Mouse (Mus musculus) left cerebral cortex, postnatal 25 days (tissue): Measurements from ENCODE around the gene Retnla. TPM values are rescaled to one million over a fixed set of nuclear protein-coding genes. Genes with fewer than 3 reads are reported as not detected.
"Not testable (repeated sequence)": the region's sequence is repeated elsewhere in the genome, so short reads cannot be mapped to it uniquely, and the experiment has no call there.

ENCODE experiments used
- DNase-seq, 2 experiments: peaks; one replicate each; pipeline ENCODE4 v3.0.0; 2022; ENCODE audit warnings: low spot score in 2 of 2, mixed read lengths in 1 of 2
- intact Hi-C: fragments of 180-260 bp; cut with DNase I; formaldehyde crosslinking; loops from one replicate; pipeline ENCODE4 v1.15.1; 2025
- total RNA-seq, 2 experiments: library from RNA; stranded (reverse); gene quantifications; 2 replicates each; pipeline ENCODE4 v1.2.3; 2021

Gene Retnla
- total RNA-seq = not detected

- intact Hi-C loops = no loop called here
- no peak for DNase-seq
Measured at GRCm38 (mm10) chr16:48842266-48842665, at the start of gene Retnla. Gene Retnla (plus strand): TSS chr16:48842551.

- intact Hi-C loops = no loop called here
- no peak for DNase-seq
Measured at GRCm38 (mm10) chr16:48798285-48798684, 44.1 kb upstream of the Retnla start.

GRCm38 (mm10) chr16:48799470-48799869 is 42.9 kb upstream of the Retnla start:
- intact Hi-C loops = no loop called here

GRCm38 (mm10) chr16:48800906-48801305 is 41.4 kb upstream of the Retnla start:
- intact Hi-C loops = no loop called here
- DNase-seq = no peak

More at GRCm38 (mm10) chr16:48799470-48799869, 42.9 kb upstream of the Retnla start:
- no peak for DNase-seq

- intact Hi-C loops = no loop called here
- peak in 1 of 2 experiments; percentile 49 for DNase-seq
Measured at GRCm38 (mm10) chr16:48805412-48805811, 36.9 kb upstream of the Retnla start.

- intact Hi-C loops = no loop called here
Measured at GRCm38 (mm10) chr16:48806521-48806920, 35.8 kb upstream of the Retnla start.

GRCm38 (mm10) chr16:48809374-48809773 is 33.0 kb upstream of the Retnla start:
- intact Hi-C loops = no loop called here
- DNase-seq = no peak

More at GRCm38 (mm10) chr16:48806521-48806920, 35.8 kb upstream of the Retnla start:
- DNase-seq = no peak

GRCm38 (mm10) chr16:48811881-48812436 is 30.4 kb upstream of the Retnla start:
- intact Hi-C loops = no loop called here
- no peak for DNase-seq

- DNase-seq = no peak
Measured at GRCm38 (mm10) chr16:48816695-48817094, 25.7 kb upstream of the Retnla start, which contains the start of gene Retnlb. Gene Retnlb (plus strand): TSS chr16:48816856.

GRCm38 (mm10) chr16:48818524-48818923 is 23.8 kb upstream of the Retnla start:
- intact Hi-C loops = no loop called here
- DNase-seq = no peak

More at GRCm38 (mm10) chr16:48816695-48817094, 25.7 kb upstream of the Retnla start, which contains the start of gene Retnlb:
- intact Hi-C loops = no loop called here

GRCm38 (mm10) chr16:48826474-48826873 is 15.9 kb upstream of the Retnla start:
- intact Hi-C loops = no loop called here
- DNase-seq = no peak

- DNase-seq = no peak
- intact Hi-C loops = no loop called here
Measured at GRCm38 (mm10) chr16:48827625-48828024, 14.7 kb upstream of the Retnla start.

GRCm38 (mm10) chr16:48829060-48829459 is 13.3 kb upstream of the Retnla start:
- intact Hi-C loops = no loop called here
- no peak for DNase-seq

- no peak for DNase-seq
- intact Hi-C loops = no loop called here
Measured at GRCm38 (mm10) chr16:48832055-48832454, 10.3 kb upstream of the Retnla start.

- intact Hi-C loops, DNase-seq: not testable (repeated sequence)
Measured at GRCm38 (mm10) chr16:48833626-48834025, 8.7 kb upstream of the Retnla start.

GRCm38 (mm10) chr16:48843671-48844386 is 1.5 kb downstream of the Retnla start:
- peak in 1 of 2 experiments; percentile 37 for DNase-seq
- intact Hi-C loops = no loop called here

GRCm38 (mm10) chr16:48865004-48865403 is 22.7 kb downstream of the Retnla start:
- DNase-seq, intact Hi-C loops: not testable (repeated sequence)

- DNase-seq = no peak
- intact Hi-C loops = no loop called here
Measured at GRCm38 (mm10) chr16:48867690-48868089, 25.3 kb downstream of the Retnla start.

- intact Hi-C loops = no loop called here
- no peak for DNase-seq
Measured at GRCm38 (mm10) chr16:48868663-48869062, 26.3 kb downstream of the Retnla start.

- intact Hi-C loops = no loop called here
- DNase-seq = no peak
Measured at GRCm38 (mm10) chr16:48869671-48870070, 27.3 kb downstream of the Retnla start.

- intact Hi-C loops = no loop called here
- no peak for DNase-seq
Measured at GRCm38 (mm10) chr16:48871754-48872153, 29.4 kb downstream of the Retnla start.
